Mouse (Mus musculus) erythroblast, embryonic 14.5 days (primary cell): ENCODE data around the gene Dlgap1.

Source experiments
- GATA1 ChIP-seq: IDR thresholded peaks from 2 replicates; pipeline ENCODE4 v1.6.1; 2012; ENCODE audit warnings: low read length, inconsistent platforms, mixed read lengths
- TAL1 ChIP-seq: IDR thresholded peaks from 3 replicates; pipeline ENCODE4 v1.6.1; 2012; ENCODE audit warnings: low read length, inconsistent platforms, mixed read lengths

DNA sequence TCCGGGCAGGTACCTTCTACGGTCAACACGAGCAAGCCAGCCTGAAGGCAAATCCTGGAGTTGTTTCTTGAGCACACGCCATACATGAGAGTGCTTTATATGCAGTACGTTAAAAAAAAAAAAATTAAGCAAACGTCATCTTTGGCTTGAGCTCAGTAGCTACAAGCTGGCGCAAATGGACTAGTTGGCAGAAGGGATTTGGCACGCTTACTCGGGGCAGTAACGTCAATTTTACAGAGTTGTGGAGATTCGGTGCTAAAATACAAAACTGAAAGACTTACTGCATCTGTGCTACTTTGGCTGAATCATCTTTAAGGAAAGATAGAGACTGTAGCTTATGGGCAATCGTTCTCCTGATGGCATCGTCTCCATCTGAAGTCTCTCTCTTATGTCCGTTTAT is 474.1 kb downstream of the Dlgap1 start:
- no peak for TF ChIP-seq TAL1
- no peak for TF ChIP-seq GATA1
